In the genomic region with DNA sequence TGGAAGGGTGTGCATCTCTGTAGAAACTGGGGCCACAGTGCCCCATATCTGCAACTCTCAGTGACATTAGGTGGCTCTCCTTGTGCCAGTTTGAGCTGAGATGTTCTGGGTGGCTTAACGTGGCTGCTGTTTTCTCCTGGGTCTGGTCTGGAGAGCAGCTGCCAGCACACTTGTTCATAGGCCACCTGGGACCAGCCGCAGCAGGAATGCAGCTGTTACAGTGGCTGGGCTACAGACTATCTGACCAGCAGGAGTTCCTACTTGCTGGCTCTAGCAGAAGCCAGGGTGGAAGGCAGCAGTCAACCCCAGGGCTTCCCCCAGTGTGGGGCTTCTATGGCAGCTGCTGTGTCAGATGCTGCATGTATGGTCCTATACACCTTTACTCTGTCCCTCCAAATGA, we compare ENCODE assay signal across 24 mouse cellular contexts. TPM values are rescaled to one million over a fixed set of nuclear protein-coding genes. Genes with fewer than 3 reads are reported as not detected.
A peak's percentile ranks its signal among the peaks of the same experiment; 100 is the strongest.
DNase-seq lines count a peak whose midpoint lies in the region; ATAC-seq and TF ChIP-seq lines count a peak whose summit lies in the region.
"Had no signal": no experiment of that assay in that cellular context is flagged by ENCODE, and none has a peak within 500 bp of the region (broad histone marks: within the 10 kb centered on the region; RNA-seq: fewer than 3 reads in every experiment).

No protein-coding gene starts in this region.

- no peak overlapping the region for H3K9ac ChIP-seq in heart, embryonic 11.5 days (ENCODE audit: low read depth, low read length)
- no peak overlapping the region for H3K9ac ChIP-seq in limb, embryonic 13.5 days
- H3K9ac ChIP-seq: embryonic facial prominence, embryonic 12.5 days; embryonic facial prominence, embryonic 15.5 days; forebrain, embryonic 12.5 days had no signal

- no peak overlapping the region for H3K27ac ChIP-seq in heart, embryonic 11.5 days (ENCODE audit: low read depth, low read length)
- H3K27ac ChIP-seq in limb, embryonic 13.5 days, result no peak overlapping the region
- H3K27ac ChIP-seq in limb, embryonic 10.5 days, result no peak overlapping the region
- H3K27ac ChIP-seq: embryonic facial prominence, embryonic 12.5 days; embryonic facial prominence, embryonic 15.5 days; forebrain, embryonic 10.5 days; forebrain, embryonic 12.5 days had no signal

- 58% methylated on average over 2 of the region's 2 CpGs for WGBS in heart, embryonic 11.5 days (ENCODE audit: insufficient replicate concordance)
- WGBS in limb, embryonic 13.5 days, result 47% methylated on average over 2 of the region's 2 CpGs
- WGBS in limb, embryonic 10.5 days, result 77% methylated on average over 2 of the region's 2 CpGs

- H3K4me3 ChIP-seq in heart, embryonic 11.5 days (ENCODE audit: low read depth, low read length), result no peak overlapping the region
- H3K4me3 ChIP-seq in limb, embryonic 13.5 days, result no peak overlapping the region
- no peak overlapping the region for H3K4me3 ChIP-seq in limb, embryonic 10.5 days
- H3K4me3 ChIP-seq in myocyte, result no peak overlapping the region
- H3K4me3 ChIP-seq: embryonic facial prominence, embryonic 12.5 days; embryonic facial prominence, embryonic 15.5 days; erythroblast, embryonic 14.5 days; forebrain, embryonic 10.5 days; forebrain, embryonic 12.5 days had no signal

- 0 out of 2 replicates have a peak, but pooled peaks have one; percentile 23 for ATAC-seq in heart, embryonic 11.5 days (replicated peaks; ENCODE audit: insufficient number of reproducible peaks, low FRiP score, low TSS enrichment)
- ATAC-seq in limb, embryonic 13.5 days (ENCODE audit: low FRiP score, low read depth), result peak; percentile 38; the same call in 1 of the 2 replicates
- ATAC-seq: activated CD4-positive, CD25-positive, alpha-beta regulatory T cell, adult 4 months; CD4-positive, CD25-positive, alpha-beta regulatory T cell, adult 4 months; forebrain, embryonic 14.5 days; forebrain, embryonic 16.5 days; Patski had no signal

- no peaks in the 10 kb centered on the region for H3K36me3 ChIP-seq in heart, embryonic 11.5 days (ENCODE audit: control insufficient read depth, insufficient read depth, low read length)
- no peaks in the 10 kb centered on the region for H3K36me3 ChIP-seq in limb, embryonic 13.5 days
- H3K36me3 ChIP-seq in limb, embryonic 10.5 days, result no peaks in the 10 kb centered on the region
- no peaks in the 10 kb centered on the region for H3K36me3 ChIP-seq in myocyte (ENCODE audit: control insufficient read depth, insufficient read depth)
- H3K36me3 ChIP-seq: embryonic facial prominence, embryonic 12.5 days; embryonic facial prominence, embryonic 15.5 days; forebrain, embryonic 10.5 days; G1E had no signal

- H3K9me3 ChIP-seq in heart, embryonic 11.5 days (replicated peaks; ENCODE audit: control insufficient read depth, low read length), result no peaks in the 10 kb centered on the region
- H3K9me3 ChIP-seq in limb, embryonic 13.5 days, result no peaks in the 10 kb centered on the region
- H3K9me3 ChIP-seq in limb, embryonic 10.5 days (replicated peaks), result no peaks in the 10 kb centered on the region
- H3K9me3 ChIP-seq: embryonic facial prominence, embryonic 12.5 days; embryonic facial prominence, embryonic 15.5 days; forebrain, embryonic 10.5 days; forebrain, embryonic 12.5 days; G1E had no signal

- no peak overlapping the region for H3ac ChIP-seq in myocyte (ENCODE audit: control insufficient read depth, insufficient read length)

- no peak for TF ChIP-seq POLR2A in myocyte (IDR thresholded peaks at IDR 0.05; ENCODE audit: insufficient read length, low read depth)

- no peak for DNase-seq in heart, adult 8-10 months (ENCODE audit: low spot score)
- DNase-seq in limb, embryonic 10.5 days (ENCODE audit: low spot score), result no peak
- peak; percentile 33 for DNase-seq in MN1 (ENCODE audit: low spot score)
- DNase-seq in gastrocnemius, adult 8-10 months (ENCODE audit: low spot score in 2 of 2), result no peak
- DNase-seq in embryo, embryonic 10 days (ENCODE audit: low spot score), result no peak
- DNase-seq: adrenal gland, adult 8-10 months; cerebellum, adult 11-12 months; cerebellum, adult 2 months; cerebellum, adult 9-10 months had no signal

- no peaks in the 10 kb centered on the region for H3K79me2 ChIP-seq in myocyte (ENCODE audit: control insufficient read depth, insufficient read depth)

- peaks cover 15% of the 10 kb centered on the region for H3K27me3 ChIP-seq in heart, embryonic 11.5 days (ENCODE audit: control insufficient read depth, insufficient read depth, low read length)
- peaks cover 6% of the 10 kb centered on the region for H3K27me3 ChIP-seq in limb, embryonic 13.5 days
- H3K27me3 ChIP-seq in limb, embryonic 10.5 days (ENCODE audit: low read depth, poor library complexity, severe bottlenecking), result no peaks in the 10 kb centered on the region; the same call in 1 of the 2 replicates
- no peaks in the 10 kb centered on the region for H3K27me3 ChIP-seq in myocyte (ENCODE audit: control insufficient read depth, insufficient read depth, insufficient read length)
- H3K27me3 ChIP-seq: embryonic facial prominence, embryonic 12.5 days; embryonic facial prominence, embryonic 15.5 days; Patski had no signal

- no peak overlapping the region for H3K4me2 ChIP-seq in heart, embryonic 11.5 days
- H3K4me2 ChIP-seq in limb, embryonic 13.5 days (replicated peaks), result no peak overlapping the region
- H3K4me2 ChIP-seq in myocyte (ENCODE audit: low read depth), result no peak overlapping the region
- H3K4me2 ChIP-seq: embryonic facial prominence, embryonic 12.5 days; embryonic facial prominence, embryonic 15.5 days; forebrain, embryonic 12.5 days had no signal

- H3K4me1 ChIP-seq in heart, embryonic 11.5 days (ENCODE audit: control insufficient read depth, insufficient read depth, low read length), result no peaks in the 10 kb centered on the region
- H3K4me1 ChIP-seq in limb, embryonic 13.5 days, result peaks cover 13% of the 10 kb centered on the region
- peaks cover 7% of the 10 kb centered on the region for H3K4me1 ChIP-seq in limb, embryonic 10.5 days
- H3K4me1 ChIP-seq: embryonic facial prominence, embryonic 12.5 days; embryonic facial prominence, embryonic 15.5 days had no signal

TF ChIP-seq in myocyte, 11 proteins besides CTCF, POLR2A, EP300 and RAD21:
- TF ChIP-seq MYOG (IDR thresholded peaks at IDR 0.05; ENCODE audit: control insufficient read depth in 1 of 3, insufficient read depth in 1 of 3, insufficient read length in 2 of 3, low read depth in 2 of 3) (peak in 2 of 3 experiments; percentile 78 to 89), MYOD1 (IDR thresholded peaks at IDR 0.05; ENCODE audit: control insufficient read depth in 1 of 3, insufficient read length in 2 of 3, low read depth in 2 of 3) (peak in 2 of 3 experiments; percentile 75 to 92), TCF3 (IDR thresholded peaks at IDR 0.05; ENCODE audit: insufficient read length, low read depth) (peak; percentile 20), E2F4 (IDR thresholded peaks at IDR 0.05; ENCODE audit: insufficient read depth) (no peak)
TF ChIP-seq in myocyte: peak in this region for 3.

RNA-seq across cellular contexts. Expression of a gene that starts 9.9 kb away (rescaled TPM):
- polyA plus RNA-seq in heart, embryonic 11.5 days (2014; fragmentation: Nextera tagmentation; extraction: Ambion mirVana), result 2.6 and 3.1 TPM in 2 replicates
- total RNA-seq in heart, adult 8-10 months (2022), result 1 to 10 TPM; 5.1 to 5.8 (median 5.4) TPM
- polyA plus RNA-seq in limb, embryonic 13.5 days (2015; fragmentation: Nextera tagmentation; extraction: Ambion mirVana), result 1.4 TPM in 2 replicates
- polyA plus RNA-seq in limb, embryonic 10.5 days (2016; fragmentation: Nextera tagmentation; extraction: Ambion mirVana), result 0.83 and 0.90 TPM in 2 replicates
- not detected for polyA plus RNA-seq in myocyte (2012; fragmentation: generic; extraction: Trizol)
- total RNA-seq in gastrocnemius, adult 8-10 months (2022), result 1 to 10 TPM in 2 of 4 experiments, under 1 TPM in 2; 0.53 to 1.3 (median 0.90) TPM
- total RNA-seq: CH12.LX had no signal
- polyA plus RNA-seq: activated CD4-positive, CD25-positive, alpha-beta regulatory T cell, adult 4 months; CD4-positive, CD25-positive, alpha-beta regulatory T cell, adult 4 months; erythroblast, embryonic 14.5 days; G1E had no signal
